Mouse (Mus musculus) adrenal gland, postnatal 0 days (tissue): ENCODE data around the gene Olfr513. TPM values are rescaled to one million over a fixed set of nuclear protein-coding genes. Genes with fewer than 3 reads are reported as not detected.

ENCODE experiments used
- polyA plus RNA-seq: library from polyadenylated mRNA; unstranded; fragments of >200 nt; fragmentation: Nextera tagmentation; extraction: Ambion mirVana; gene quantifications from 2 replicates; pipeline ENCODE4 v1.2.1, GENCODE M21; 2015

Gene Olfr513
- not detected in 2 replicates for polyA plus RNA-seq

DNA sequence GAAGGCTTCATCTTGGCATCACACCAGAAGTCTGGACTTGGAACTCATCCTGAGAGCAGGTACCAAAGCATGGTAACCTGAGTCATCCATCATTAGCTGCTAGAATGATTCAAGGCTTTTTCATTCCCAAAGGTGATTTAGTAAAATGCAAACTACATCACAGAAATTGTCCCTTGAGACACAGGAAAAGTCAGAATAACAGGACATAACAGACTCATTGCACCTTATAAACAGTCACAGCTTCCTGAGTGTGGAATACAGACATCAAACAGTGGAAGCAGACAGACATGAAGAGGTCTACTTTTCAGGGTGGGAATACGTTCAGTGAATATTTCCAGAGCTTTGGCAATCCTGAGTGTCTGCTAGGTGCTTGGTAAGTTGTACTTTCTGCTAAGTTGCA is at the start of gene Olfr513:
Gene Olfr513 (plus strand): TSS at position 301 of the 400 bp plus-strand sequence.

DNA sequence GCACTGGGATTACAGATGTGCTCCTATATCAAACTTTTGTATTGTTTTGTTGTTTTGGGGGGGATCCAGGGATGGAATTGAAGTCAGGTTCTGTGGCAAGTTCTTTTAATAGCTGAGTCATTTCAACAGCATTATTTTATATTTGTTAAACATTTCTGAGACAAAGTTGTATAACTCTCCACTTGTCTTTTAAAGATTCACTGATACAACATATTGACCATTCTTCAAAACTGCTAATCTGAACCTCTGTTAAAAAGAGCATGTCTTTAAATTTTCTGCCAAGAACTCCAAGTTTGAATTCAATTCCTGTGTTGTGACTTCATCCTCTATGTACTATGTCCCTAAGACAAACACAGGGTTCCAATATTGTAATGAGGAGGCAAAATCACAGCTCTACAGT is 37.8 kb upstream of the Olfr513 start, which contains the start of gene Olfr512:
Gene Olfr512 (plus strand): TSS at position 301 of the 400 bp plus-strand sequence.

Other genes with a start within 250 kb of the Olfr513 start
- not detected in 2 replicates for gene Olfr502, start 225.9 kb upstream of the Olfr513 start, polyA plus RNA-seq
- not detected in 2 replicates for gene Olfr503, start 206.4 kb upstream of the Olfr513 start, polyA plus RNA-seq
- gene Olfr504, start 185.2 kb upstream of the Olfr513 start, polyA plus RNA-seq = not detected in 2 replicates
- not detected in 2 replicates for gene Olfr506, start 140.2 kb upstream of the Olfr513 start, polyA plus RNA-seq
- gene Olfr507, start 129.2 kb upstream of the Olfr513 start, polyA plus RNA-seq = not detected in 2 replicates
- not detected in 2 replicates for gene Olfr508, start 121.0 kb upstream of the Olfr513 start, polyA plus RNA-seq
- gene Olfr509, start 99.1 kb upstream of the Olfr513 start, polyA plus RNA-seq = not detected in 2 replicates
- gene Olfr510, start 84.6 kb upstream of the Olfr513 start, polyA plus RNA-seq = not detected in 2 replicates
- not detected in 2 replicates for gene Olfr512, start 37.7 kb upstream of the Olfr513 start, polyA plus RNA-seq
- gene Olfr514, start 75.0 kb downstream of the Olfr513 start, polyA plus RNA-seq = not detected in 2 replicates
- gene Olfr516, start 99.6 kb downstream of the Olfr513 start, polyA plus RNA-seq = not detected in 2 replicates
- gene Olfr517, start 121.4 kb downstream of the Olfr513 start, polyA plus RNA-seq = not detected in 2 replicates
- gene Olfr518, start 134.0 kb downstream of the Olfr513 start, polyA plus RNA-seq = not detected in 2 replicates
- gene Olfr519, start 143.4 kb downstream of the Olfr513 start, polyA plus RNA-seq = not detected in 2 replicates
- gene Nlrp10, start 179.2 kb downstream of the Olfr513 start, polyA plus RNA-seq = 0.03 and 0.29 TPM in 2 replicates
- 64.8 and 79.2 TPM in 2 replicates for gene Eif3f, start 183.4 kb downstream of the Olfr513 start, polyA plus RNA-seq
- 7.3 and 17.2 TPM in 2 replicates for gene Tub, start 199.4 kb downstream of the Olfr513 start, polyA plus RNA-seq